Mouse (Mus musculus) left cerebral cortex, postnatal 4 days (tissue): ENCODE measurements around the gene Ccl5. TPM values are rescaled to one million over a fixed set of nuclear protein-coding genes. Genes with fewer than 3 reads are reported as not detected.
A peak's percentile ranks its signal among the peaks of the same experiment; 100 is the strongest.

Experiments
- DNase-seq: peaks from one replicate; pipeline ENCODE4 v3.0.0-alpha.2; 2022
- intact Hi-C: fragments of 180-260 bp; cut with DNase I; formaldehyde crosslinking; loops from one replicate; pipeline ENCODE4 v1.15.1; 2025
- total RNA-seq, 2 experiments: library from RNA; stranded (reverse); gene quantifications; 2 replicates each; pipeline ENCODE4 v1.2.3; 2021

Gene Ccl5
- total RNA-seq, 2 experiments from 2014 or later = not detected

DNA sequence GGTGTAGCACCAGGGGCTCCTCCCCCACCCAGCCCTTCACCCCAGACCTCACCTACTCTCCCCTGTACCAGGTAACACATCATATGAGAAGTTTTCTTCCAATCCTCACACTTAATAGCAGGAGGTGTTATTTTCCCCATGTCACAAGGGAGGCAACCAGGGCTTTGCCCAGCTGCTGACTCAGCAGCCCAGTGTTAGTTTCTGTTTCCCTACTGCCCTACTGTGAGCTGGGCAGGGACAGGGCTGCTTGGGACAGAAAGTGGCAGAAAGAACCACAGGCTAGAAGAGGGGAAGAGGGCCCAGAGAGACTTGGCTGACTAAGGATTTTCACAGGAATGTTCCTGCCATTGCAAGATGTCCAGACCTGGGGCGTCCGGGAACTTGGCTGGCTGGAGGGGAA lies 10.6 kb upstream of the Ccl5 start:
- intact Hi-C loops = no loop called here
- DNase-seq = no peak

DNA sequence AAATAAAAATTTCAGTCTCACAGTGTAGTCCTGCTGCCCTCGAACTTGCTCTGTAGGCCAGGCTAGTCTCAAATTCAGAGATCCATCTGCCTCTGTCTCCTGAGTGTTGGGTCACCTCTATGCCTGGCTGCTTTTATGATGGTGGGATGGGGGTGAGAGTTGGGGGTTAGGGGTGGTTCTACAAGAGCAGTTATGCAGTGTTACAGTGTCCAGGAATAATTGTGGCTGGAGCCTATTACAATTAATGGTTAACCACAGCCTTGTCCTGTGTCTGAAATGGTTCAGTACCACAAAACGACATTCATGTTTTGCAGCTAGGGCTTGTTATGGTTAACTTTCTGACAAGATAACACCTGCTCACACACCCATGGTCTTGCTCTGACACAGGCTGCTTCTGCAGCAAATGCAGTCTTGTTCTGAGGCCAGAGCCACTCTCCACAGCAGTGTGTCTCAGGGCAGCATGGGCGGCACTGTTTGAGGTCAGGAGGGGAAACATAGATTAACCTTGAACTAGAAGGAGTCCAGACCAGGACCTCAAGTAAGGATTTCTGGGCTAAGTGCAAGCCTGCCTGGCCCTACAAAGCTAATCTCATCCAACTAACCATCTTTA lies 8.5 kb upstream of the Ccl5 start:
- intact Hi-C loops = no loop called here

DNA sequence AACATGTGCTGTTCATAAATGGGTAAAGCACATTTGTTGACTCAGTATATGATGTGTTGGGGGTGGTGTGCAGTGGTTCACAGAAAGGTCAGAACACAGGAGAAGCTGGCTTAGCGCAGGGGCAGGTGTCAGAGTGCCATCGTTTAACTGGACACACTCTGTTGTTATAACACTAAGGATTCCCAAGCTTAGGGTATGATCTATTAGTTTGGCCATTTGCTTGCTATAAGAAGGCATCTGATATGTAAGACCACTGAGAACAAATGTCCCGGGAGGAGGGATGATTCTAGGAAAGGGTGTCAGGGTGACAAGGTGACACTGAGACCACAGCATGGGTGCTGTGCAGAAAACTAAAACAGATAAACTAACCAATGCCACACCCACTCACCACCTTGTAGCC lies 6.5 kb upstream of the Ccl5 start:
- no peak for DNase-seq
- intact Hi-C loops = no loop called here

More for the DNA sequence above, 8.5 kb upstream of the Ccl5 start:
- no peak for DNase-seq

DNA sequence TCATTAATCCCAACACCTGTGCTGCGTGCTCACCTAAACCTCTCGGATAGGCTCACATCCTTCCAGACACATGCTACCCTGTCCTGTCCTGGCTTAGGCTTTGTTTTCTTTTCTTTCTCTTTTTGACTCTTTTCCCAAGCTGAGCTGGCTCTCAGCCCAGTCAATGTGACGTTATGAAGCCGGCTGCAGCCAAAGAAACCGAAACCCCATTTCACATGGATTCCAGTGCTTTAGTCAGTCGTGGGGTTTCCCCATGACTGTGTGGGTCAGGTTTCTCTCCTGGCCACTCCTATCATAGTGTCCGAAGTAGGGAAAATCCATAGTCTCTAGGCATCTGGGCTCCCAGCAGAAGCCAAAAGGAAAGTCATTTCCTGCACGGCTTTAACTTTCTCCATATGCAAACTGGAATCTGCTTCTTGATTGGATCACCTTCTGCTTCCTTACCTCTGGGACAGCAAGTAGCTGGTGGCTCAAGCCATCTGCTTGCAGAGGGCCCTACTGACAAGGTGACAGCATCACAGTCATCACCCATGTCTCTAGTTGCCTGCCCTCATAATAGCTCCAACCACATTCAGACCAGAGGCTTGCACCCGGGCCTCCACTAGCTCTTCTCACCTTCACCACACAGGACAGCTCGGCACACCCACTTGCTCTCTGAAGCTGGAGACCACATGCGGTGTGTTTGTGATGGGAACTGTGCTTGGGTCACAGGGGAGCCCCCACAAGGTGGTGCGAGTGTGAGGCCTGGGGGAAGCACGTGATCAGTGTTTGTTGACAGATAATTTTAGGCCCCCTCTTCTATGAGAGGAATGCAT lies 4.5 kb upstream of the Ccl5 start:
- intact Hi-C loops = no loop called here
- peak; percentile 61 for DNase-seq

DNA sequence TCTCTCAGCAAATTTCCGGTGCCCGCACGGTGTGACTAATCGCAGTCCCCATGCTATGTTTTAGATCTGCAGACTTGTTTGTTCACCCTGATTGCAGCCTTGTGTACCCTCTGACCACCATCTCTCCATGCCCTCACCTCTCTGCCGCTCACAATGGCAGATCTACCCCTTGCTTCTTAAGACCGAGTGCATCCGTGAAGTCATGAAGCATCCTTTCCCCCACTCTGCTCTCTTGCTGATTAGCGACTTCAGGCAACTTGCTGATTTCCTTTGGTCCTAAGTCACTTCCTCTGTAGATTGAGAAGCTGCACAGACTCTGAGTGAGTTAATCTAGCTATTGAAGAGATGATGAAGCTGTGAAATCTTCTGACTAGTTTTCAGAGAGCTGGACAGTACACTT lies 3.8 kb upstream of the Ccl5 start:
- intact Hi-C loops = no loop called here
- DNase-seq = no peak

DNA sequence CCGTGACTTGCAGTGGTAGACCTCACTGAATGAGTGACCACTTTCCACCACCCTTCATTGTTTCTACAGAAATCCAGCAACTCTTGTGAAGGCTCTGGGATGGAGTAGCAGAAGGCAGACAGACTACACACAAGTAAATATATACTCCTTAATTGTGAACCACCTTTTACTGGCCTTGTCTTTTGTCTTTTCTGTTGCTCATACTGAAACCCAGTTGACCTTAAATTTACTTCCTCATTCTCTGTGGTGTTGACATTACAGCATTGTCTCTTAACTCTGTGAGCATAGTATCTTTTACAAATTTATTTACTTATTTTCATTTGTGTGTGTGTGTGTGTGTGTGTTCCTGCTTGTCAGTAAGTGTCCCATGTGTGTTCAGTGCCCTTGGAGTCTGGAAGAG lies 2.9 kb upstream of the Ccl5 start:
- intact Hi-C loops = no loop called here
- no peak for DNase-seq

DNA sequence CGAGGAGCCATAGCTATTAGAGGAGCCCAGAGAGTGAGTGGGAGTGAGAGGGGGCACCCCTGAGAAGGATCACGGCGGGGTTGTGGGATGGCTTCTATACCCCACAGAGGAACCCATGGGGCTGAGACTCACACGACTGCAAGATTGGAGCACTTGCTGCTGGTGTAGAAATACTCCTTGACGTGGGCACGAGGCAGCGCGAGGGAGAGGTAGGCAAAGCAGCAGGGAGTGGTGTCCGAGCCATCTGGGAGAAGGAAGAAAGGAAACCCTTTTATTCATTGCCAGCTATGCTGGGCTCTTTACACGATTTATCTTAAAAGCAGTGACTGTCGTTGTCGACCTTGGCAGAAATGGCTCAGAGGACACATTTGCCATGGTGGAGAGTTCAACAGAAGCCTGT lies 1.3 kb downstream of the Ccl5 start:
- no peak for DNase-seq
- intact Hi-C loops = no loop called here

DNA sequence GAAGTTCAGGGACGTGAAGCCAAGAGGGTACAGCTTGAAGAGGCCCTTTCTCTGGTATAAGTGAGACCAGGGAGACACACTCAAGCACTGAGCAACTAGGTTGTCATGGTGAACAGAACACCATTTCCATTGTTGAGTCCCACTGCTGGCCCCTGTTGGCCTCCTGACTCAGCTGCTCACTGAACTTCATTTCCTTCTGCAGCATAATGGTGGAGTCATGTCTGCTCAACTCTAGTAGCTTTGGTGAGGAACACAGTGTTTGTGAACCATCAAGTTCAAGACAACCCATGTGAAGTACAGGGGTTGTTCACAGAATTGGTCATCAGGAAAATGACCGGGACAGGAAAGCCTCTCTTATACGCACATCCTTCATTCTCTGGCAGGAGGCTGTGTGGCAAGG lies 8.2 kb downstream of the Ccl5 start, which contains the start of gene Heatr9:
Heatr9 (minus strand) TSS at position 101 of the 400 bp plus-strand sequence.
- no peak for DNase-seq
- intact Hi-C loops = no loop called here

DNA sequence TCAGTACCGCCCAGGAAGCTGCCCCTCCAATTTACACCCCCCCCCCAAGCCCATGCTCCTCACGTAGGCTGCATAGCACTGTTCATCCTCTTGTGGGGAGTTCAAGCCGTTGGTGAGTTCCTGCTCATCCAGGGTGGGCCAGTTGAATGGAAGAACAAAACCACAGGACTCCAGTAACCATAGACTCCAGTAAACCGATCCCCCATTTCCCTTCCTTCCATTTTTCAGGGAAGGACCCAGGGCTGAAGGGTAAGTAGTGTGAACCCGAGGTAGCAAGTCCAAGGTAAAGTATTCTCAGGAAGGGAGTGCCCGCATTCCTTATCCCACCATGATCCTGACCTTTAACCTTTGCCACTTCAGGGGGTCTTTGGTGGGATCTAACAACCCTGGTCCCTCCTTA lies 11.9 kb downstream of the Ccl5 start:
- no peak for DNase-seq
- intact Hi-C loops = no loop called here

DNA sequence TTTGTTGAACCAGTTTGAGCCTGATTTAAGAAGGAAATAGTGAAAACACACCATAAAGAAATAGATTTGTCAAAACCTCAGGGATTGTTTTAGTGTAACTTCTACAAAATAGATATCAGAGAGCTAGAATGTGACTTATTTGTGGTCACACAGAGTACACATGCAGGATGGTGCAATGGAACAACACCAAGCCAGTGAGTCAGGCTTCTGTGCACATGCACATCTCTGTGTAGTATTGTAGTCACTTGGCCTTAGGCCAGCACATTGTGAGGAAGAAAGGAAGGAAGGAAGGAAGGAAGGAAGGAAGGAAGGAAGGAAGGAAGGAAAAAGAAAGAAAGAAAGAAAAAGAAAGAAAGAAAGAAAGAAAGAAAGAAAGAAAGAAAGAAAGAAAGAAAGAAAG lies 13.2 kb downstream of the Ccl5 start:
- no peak for DNase-seq
- intact Hi-C loops = no loop called here

DNA sequence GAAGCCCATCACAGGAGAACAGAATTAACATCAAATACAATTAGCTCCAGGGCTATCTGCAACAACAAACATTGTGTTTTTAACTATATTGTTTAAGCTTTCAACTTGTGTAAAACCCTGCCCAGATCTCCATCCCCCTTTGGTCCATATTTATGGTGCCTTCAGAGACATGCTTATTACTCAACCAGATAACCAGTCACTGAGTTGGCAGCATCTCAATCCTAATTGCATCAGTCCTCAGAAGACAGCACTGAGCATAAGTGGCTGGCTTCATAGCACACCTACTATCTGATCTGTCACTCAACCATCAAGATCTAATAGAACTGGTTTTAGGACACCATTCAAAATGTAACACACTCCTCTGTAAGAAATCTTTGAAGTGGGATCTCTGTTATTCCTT lies 20.8 kb downstream of the Ccl5 start:
- intact Hi-C loops = no loop called here
- DNase-seq = no peak

DNA sequence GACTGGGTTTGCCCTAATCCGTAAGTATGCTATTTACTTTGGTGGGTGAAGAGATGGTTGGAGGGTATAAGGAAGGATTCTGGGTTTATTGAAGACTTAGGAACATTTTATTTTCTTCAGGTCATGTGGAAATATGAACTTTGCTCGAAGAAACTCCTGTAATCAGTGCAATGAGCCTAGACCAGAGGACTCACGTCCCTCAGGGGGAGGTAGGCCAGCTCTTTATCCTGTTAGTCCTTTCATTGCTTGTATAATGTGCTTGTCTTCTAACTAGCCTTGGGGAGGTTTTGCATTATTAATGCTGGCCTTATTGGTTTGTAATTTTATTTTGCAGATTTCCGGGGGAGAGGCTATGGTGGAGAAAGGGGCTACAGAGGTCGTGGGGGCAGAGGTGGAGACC lies 26.0 kb downstream of the Ccl5 start:
- intact Hi-C loops = no loop called here

DNA sequence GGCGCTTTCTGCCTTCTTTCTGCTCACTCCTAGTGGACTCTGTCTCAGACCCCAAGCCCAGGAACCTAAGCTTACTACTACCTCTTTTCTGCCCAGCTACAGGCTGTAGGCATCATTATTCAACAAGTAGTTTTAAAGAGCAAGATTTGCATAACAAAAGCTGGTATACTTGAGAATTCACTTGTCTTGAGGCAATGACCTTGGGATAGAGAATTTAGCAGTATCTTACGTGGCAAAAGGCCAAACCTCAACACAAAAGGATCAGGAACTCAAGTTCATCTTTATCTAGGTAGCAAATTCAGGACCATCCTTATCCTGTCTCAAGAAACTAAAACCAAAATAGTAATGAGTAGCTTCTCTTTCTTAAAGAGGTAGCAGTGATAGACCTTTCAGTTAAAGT lies 34.7 kb downstream of the Ccl5 start:
- intact Hi-C loops = loop anchor here (10.0 kb wide), 1 partner anchor 181 kb away; no protein-coding TSS in a partner anchor
- DNase-seq = no peak

More for the DNA sequence above, 26.0 kb downstream of the Ccl5 start:
- DNase-seq = no peak

DNA sequence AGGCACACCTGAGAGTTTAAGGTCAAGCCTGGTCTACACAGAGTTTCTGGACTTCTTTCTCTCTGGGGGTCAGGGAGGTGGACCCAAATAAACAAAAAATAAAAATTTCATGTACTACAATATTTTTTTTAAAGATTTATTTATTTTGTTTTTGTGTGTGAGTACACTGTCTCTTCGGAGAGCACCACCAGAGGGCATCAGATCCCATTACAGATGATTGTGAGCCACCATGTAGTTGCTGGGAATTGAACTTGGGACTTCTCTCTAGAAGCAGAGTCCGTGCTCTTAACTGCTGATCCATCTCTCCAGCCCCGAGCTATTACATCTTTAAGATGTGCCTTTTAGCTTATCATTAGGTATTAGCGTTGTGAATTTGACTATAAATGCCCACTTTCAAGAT lies 38.8 kb downstream of the Ccl5 start:
- intact Hi-C loops = loop anchor here (10.0 kb wide), 1 partner anchor 177 kb away; no protein-coding TSS in a partner anchor
- DNase-seq = no peak

Other genes starting within 250 kb of the Ccl5 start
- not detected for gene Slfn14, start 243.8 kb downstream of the Ccl5 start, total RNA-seq
- gene Ap2b1, start 231.5 kb downstream of the Ccl5 start, total RNA-seq = 100 to 1,000 TPM; 283 to 311 TPM
- 10 to 100 TPM; 12.1 to 17.5 TPM for gene Pex12, start 227.9 kb downstream of the Ccl5 start, total RNA-seq
- gene Rasl10b, start 121.4 kb downstream of the Ccl5 start, total RNA-seq = 100 to 1,000 TPM; 121 to 122 TPM
- under 1 TPM; 0.48 to 0.74 TPM for gene Gas2l2, start 101.1 kb downstream of the Ccl5 start, total RNA-seq
- under 1 TPM in 1 of 2 experiments, not detected in 1; 0.50 TPM for gene 1700020L24Rik, start 92.8 kb downstream of the Ccl5 start, total RNA-seq
- gene Mmp28, start 67.4 kb downstream of the Ccl5 start, total RNA-seq = 1 to 10 TPM; 4.3 to 5.1 TPM
- 10 to 100 TPM; 88.1 to 90.1 TPM for gene Taf15, start 57.4 kb downstream of the Ccl5 start, total RNA-seq
- gene Heatr9, start 8.3 kb downstream of the Ccl5 start, total RNA-seq = not detected
- gene Ccl9, start 48.1 kb upstream of the Ccl5 start, total RNA-seq = 1 to 10 TPM; 1.3 to 2.0 TPM
- gene Ccl6, start 62.6 kb upstream of the Ccl5 start, total RNA-seq = 1 to 10 TPM; 1.4 to 1.6 TPM
- not detected for gene Rpl9-ps1, start 115.1 kb upstream of the Ccl5 start, total RNA-seq
- gene Ccl3, start 118.8 kb upstream of the Ccl5 start, total RNA-seq = under 1 TPM in 1 of 2 experiments, not detected in 1; 0.64 TPM
- gene Ccl4, start 132.1 kb upstream of the Ccl5 start, total RNA-seq = not detected
- not detected for gene Wfdc17, start 173.5 kb upstream of the Ccl5 start, total RNA-seq
- not detected for gene Wfdc18, start 178.5 kb upstream of the Ccl5 start, total RNA-seq
- gene Wfdc21, start 216.4 kb upstream of the Ccl5 start, total RNA-seq = not detected
- gene Heatr6, start 223.2 kb upstream of the Ccl5 start, total RNA-seq = 10 to 100 TPM; 27.3 to 28.3 TPM